Mouse (Mus musculus): ENCODE data around the gene Gfpt2. TPM values are rescaled to one million over a fixed set of nuclear protein-coding genes. Genes with fewer than 3 reads are reported as not detected.
A peak's percentile ranks its signal among the peaks of the same experiment; 100 is the strongest.

Gfpt2 gene
- polyA plus RNA-seq, 1 experiment from 2014 or later: 3.2 TPM

DNA sequence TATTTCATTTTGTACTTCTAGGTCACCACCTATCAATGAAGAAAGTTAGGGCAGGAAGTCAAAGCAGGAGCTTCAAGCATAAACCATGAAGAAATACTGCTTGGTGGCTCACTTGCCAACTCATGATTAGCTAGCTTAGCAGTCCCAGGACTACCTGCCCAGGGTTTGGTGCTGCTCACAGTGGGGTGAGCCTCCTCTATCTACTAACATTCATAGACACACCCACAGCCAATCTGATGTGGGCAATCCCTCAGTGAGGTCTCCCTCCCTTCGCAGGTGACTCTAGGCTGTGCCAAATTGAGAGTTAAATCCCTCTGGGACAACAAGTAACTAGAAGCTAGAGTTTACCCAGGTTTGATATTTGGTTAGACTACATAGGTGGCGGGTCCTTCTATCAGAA lies 28.4 kb downstream of the Gfpt2 start:
- H3K9ac ChIP-seq: no peak overlapping the region
- no peak overlapping the region for H3K4me3 ChIP-seq
- H3K4me1 ChIP-seq: peaks cover 18% of the 10 kb centered on the region
- WGBS (ENCODE audit: insufficient replicate concordance): 61% methylated on average over 2 of the region's 2 CpGs
- H3K27me3 ChIP-seq (replicated peaks): no peaks in the 10 kb centered on the region
- no peaks in the 10 kb centered on the region for H3K9me3 ChIP-seq (replicated peaks)
- ATAC-seq: peak; percentile 75
- H3K27ac ChIP-seq: no peak overlapping the region
- H3K36me3 ChIP-seq: no peaks in the 10 kb centered on the region
- H3K4me2 ChIP-seq: no peak overlapping the region

DNA sequence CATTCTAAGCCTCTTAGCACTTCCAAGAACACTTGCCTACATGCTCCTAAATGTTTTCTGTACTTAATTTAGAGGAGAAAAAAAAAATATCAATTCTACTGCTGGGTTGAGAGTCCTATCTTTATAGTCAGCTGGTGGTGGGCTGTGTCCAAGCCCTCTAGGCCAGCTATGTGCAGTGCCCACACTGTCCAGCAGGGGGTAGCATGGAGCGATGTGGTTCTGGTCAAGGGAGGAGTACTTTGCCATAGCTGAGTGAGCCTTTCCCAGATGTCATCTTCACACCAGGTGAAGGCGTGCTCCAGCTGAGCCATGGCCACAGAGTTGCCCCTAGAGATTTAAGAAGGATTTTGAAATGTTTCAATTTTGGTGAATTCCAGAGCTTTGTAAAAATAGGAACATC lies 30.9 kb downstream of the Gfpt2 start:
- H3K9ac ChIP-seq: no peak overlapping the region
- no peak overlapping the region for H3K4me2 ChIP-seq
- no peaks in the 10 kb centered on the region for H3K36me3 ChIP-seq
- H3K27ac ChIP-seq: no peak overlapping the region
- no peak for ATAC-seq
- H3K9me3 ChIP-seq (replicated peaks): no peaks in the 10 kb centered on the region
- H3K4me1 ChIP-seq: peaks cover 18% of the 10 kb centered on the region
- 22% methylated on average over 2 of the region's 2 CpGs for WGBS (ENCODE audit: insufficient replicate concordance)
- H3K4me3 ChIP-seq: no peak overlapping the region
- H3K27me3 ChIP-seq (replicated peaks): no peaks in the 10 kb centered on the region

DNA sequence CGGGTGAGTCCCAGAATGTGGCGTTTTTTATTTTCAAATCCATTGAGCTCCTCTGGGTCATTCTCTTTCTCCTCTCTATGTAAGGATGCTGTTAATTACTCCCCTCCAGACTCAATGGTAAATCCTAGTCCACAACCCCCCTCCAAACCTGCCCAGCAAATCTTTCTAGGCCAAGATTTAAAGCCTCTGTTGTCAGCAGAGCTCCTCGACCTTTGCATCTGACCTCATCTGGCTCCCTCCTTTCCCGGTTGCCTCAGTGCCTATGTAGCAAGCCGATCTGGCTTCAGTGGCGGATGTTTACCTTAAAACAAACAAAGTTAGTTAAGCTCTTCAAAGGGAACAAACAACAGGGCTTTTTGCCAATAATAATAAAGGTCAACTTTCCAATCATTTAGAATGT lies 33.3 kb downstream of the Gfpt2 start:
- Histone ChIP-seq H3K4me2 (no peak overlapping the region), H3K27me3 (replicated peaks) (no peaks in the 10 kb centered on the region), H3K9me3 (replicated peaks) (no peaks in the 10 kb centered on the region), H3K4me3 (no peak overlapping the region), H3K36me3 (no peaks in the 10 kb centered on the region), H3K27ac (peak overlapping the region; percentile 24; the same call in 1 of the 2 replicates), H3K4me1 (peaks cover 10% of the 10 kb centered on the region), H3K9ac (no peak overlapping the region)
- WGBS (ENCODE audit: insufficient replicate concordance): 65% methylated on average over 6 of the region's 6 CpGs
- ATAC-seq: no peak

DNA sequence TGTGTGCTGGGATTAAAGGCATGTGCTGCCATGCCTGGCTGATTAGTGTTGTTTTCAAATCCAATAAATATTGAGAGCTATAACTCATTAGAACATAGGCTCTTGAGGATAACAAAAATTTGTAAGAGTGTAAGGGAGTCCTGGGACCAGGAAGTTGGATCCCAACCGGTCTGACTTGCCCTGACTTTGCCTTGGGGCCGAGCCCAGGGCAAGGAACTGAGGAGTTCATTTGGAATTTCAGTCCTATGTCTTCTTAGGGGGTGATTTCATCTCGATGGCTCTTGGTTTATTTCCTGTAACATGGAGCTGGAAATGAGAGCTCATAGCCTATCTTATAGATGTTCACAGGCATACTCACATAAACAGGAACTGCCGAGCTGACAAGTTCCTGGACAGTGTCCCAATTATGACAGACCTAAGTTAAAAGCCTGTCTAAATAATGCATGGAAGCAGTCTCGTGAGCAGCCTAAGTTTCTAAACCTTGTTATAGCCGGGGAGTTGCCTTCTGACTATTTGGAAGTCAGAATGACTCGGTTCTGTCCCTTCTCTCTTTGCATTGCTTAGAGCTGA lies 35.3 kb downstream of the Gfpt2 start:
- Histone ChIP-seq H3K4me1 (peaks cover 18% of the 10 kb centered on the region), H3K27me3 (replicated peaks) (no peaks in the 10 kb centered on the region), H3K4me2 (no peak overlapping the region), H3K36me3 (no peaks in the 10 kb centered on the region), H3K9ac (no peak overlapping the region), H3K4me3 (no peak overlapping the region), H3K9me3 (replicated peaks) (no peaks in the 10 kb centered on the region), H3K27ac (peak overlapping the region; percentile 15; the same call in 1 of the 2 replicates)
- ATAC-seq: no peak
- 60% methylated on average over 7 of the region's 7 CpGs for WGBS (ENCODE audit: insufficient replicate concordance)

DNA sequence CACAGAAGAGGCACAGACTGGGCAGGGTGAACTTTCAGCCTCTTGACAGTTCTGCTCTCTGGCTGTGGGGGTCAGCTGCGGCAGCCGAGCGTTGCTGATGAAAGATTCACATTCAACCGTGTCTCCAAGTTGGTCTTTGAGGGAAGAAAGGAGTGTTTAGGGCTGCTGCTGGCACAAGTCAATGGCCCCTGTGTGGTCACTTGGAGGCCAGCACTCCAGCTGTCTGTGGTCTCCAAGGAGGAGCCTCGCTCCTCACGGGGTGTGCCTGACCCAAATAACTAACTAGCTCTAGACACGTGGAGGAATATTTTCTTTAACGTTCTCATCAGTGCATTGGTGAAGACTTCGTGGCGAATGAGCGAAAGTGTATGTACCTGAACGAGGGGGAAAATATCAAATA lies 38.0 kb downstream of the Gfpt2 start:
- H3K4me1 ChIP-seq: peaks cover 13% of the 10 kb centered on the region
- no peaks in the 10 kb centered on the region for H3K36me3 ChIP-seq
- H3K4me3 ChIP-seq: no peak overlapping the region
- no peaks in the 10 kb centered on the region for H3K27me3 ChIP-seq (replicated peaks)
- no peak for ATAC-seq
- no peaks in the 10 kb centered on the region for H3K9me3 ChIP-seq (replicated peaks)
- H3K27ac ChIP-seq: no peak overlapping the region
- no peak overlapping the region for H3K9ac ChIP-seq
- 78% methylated on average over 12 of the region's 12 CpGs for WGBS (ENCODE audit: insufficient replicate concordance)
- no peak overlapping the region for H3K4me2 ChIP-seq

DNA sequence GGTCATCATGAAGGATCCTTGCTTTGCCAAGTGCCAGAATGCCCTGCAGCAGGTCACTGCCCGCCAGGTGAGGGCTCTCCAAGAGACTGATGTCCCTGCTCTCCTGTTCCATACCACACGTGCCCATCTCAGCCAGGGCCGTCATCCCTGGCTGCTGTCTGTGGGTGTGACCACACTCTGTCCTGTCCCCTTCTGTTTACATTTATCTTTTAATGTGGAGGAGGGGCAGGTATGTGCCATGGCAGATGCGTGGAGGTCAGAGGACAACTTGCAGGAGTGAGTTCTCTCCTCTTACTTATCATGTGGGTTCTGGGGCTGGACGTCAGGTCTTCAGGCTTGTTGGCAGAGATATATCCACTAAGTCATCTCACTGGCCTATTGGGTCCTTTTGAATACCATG lies 39.0 kb downstream of the Gfpt2 start:
- no peak overlapping the region for H3K9ac ChIP-seq
- peaks cover 13% of the 10 kb centered on the region for H3K4me1 ChIP-seq
- no peaks in the 10 kb centered on the region for H3K36me3 ChIP-seq
- H3K27ac ChIP-seq: no peak overlapping the region
- no peaks in the 10 kb centered on the region for H3K27me3 ChIP-seq (replicated peaks)
- WGBS (ENCODE audit: insufficient replicate concordance): 58% methylated on average over 5 of the region's 5 CpGs
- no peak for ATAC-seq
- H3K9me3 ChIP-seq (replicated peaks): no peaks in the 10 kb centered on the region
- H3K4me2 ChIP-seq: no peak overlapping the region
- no peak overlapping the region for H3K4me3 ChIP-seq

DNA sequence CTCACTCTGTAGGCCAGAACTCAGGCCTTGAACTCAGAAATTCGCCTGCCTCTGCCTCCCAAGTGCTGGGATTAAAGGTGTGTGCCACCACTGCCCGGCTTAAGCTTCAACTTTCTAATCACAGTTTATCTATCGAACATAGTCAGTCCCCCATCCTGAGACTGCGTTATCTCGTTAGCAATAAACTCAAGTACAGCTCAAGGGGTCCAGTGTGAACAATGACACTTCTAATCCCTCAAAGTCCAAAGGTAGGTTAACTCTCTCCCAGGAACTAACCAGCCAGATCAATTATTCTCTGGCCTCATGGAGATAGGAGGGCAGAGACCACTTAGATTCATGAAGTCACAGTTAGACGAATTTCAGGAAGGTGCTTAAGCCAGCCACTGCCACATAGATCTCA lies 40.3 kb downstream of the Gfpt2 start:
- Histone ChIP-seq H3K4me1 (peaks cover 13% of the 10 kb centered on the region), H3K27ac (no peak overlapping the region), H3K4me3 (no peak overlapping the region), H3K27me3 (replicated peaks) (no peaks in the 10 kb centered on the region), H3K36me3 (no peaks in the 10 kb centered on the region), H3K4me2 (no peak overlapping the region), H3K9ac (no peak overlapping the region), H3K9me3 (replicated peaks) (no peaks in the 10 kb centered on the region)
- no peak for ATAC-seq
- WGBS (ENCODE audit: insufficient replicate concordance): 65% methylated on average over 6 of the region's 6 CpGs

DNA sequence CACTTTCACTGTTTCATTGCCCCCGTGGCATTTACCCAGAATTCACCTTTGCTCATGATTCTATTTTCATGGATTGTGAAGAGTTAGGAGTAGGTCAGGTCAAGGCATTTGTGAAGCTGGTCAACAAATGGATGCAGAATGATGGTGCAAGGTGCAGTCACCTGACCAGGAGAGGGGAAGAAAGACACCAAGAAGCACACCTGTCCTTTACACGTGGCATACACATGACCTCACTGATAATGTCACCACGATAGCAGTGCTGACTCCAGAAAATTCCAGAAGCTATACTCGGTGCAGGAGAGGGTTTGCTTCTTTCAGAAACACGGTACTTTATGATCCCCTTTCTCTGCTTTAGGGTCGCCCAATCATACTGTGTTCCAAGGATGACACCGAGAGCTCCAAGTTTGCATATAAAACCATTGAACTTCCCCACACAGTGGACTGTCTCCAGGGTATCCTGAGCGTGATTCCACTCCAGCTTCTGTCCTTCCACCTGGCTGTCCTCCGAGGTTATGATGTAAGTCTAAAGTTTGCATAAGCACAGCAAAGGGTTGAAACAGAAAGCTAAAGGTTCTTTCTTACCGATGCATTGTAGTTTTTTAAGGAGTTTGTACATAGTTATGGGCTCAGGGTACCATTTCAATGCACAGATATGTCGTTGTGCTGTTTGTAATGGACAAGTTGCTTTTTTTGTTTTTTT lies 41.4 kb downstream of the Gfpt2 start:
- H3K27me3 ChIP-seq (replicated peaks): no peaks in the 10 kb centered on the region
- no peak overlapping the region for H3K4me2 ChIP-seq
- H3K9ac ChIP-seq: no peak overlapping the region
- H3K36me3 ChIP-seq: no peaks in the 10 kb centered on the region
- WGBS (ENCODE audit: insufficient replicate concordance): 78% methylated on average over 11 of the region's 11 CpGs
- no peaks in the 10 kb centered on the region for H3K9me3 ChIP-seq (replicated peaks)
- no peak overlapping the region for H3K27ac ChIP-seq
- H3K4me3 ChIP-seq: no peak overlapping the region
- H3K4me1 ChIP-seq: peaks cover 16% of the 10 kb centered on the region
- no peak for ATAC-seq

DNA sequence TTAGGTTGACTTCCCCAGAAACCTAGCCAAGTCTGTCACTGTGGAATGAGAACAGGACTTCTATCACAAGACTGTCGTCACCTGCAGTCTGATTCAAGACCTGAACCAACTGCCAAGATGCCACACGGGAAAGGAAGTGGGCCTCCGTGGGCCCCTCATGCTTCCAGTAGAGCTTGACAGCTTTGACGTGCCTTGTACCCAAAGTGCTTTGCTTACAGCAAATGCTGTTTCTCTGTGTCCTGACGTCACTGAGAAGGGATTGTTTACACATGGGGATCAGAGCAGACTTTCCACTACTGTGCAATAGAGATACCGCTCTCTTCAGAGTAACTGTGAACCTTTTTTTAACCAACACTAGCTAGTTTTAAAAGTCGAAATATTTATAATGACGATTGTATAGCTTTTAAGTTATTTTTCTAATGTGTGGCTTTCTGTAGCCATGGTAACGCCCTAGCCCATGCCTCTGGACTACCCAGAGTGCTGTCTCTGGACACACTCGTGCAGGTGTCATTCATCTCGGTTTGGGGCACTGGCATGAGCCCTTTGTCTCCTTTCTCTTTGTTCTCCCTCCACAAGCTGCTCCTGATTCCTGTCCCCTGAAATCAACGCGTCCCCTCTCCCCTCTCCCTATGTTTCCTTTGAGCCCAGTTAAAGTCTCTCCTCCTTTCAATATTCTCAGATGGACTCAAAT lies 43.9 kb downstream of the Gfpt2 start:
- Histone ChIP-seq H3K36me3 (no peaks in the 10 kb centered on the region), H3K4me1 (peaks cover 24% of the 10 kb centered on the region), H3K27ac (no peak overlapping the region), H3K4me3 (no peak overlapping the region), H3K9ac (no peak overlapping the region), H3K4me2 (no peak overlapping the region), H3K27me3 (replicated peaks) (no peaks in the 10 kb centered on the region), H3K9me3 (replicated peaks) (no peaks in the 10 kb centered on the region)
- ATAC-seq: no peak
- WGBS (ENCODE audit: insufficient replicate concordance): 51% methylated on average over 13 of the region's 13 CpGs

DNA sequence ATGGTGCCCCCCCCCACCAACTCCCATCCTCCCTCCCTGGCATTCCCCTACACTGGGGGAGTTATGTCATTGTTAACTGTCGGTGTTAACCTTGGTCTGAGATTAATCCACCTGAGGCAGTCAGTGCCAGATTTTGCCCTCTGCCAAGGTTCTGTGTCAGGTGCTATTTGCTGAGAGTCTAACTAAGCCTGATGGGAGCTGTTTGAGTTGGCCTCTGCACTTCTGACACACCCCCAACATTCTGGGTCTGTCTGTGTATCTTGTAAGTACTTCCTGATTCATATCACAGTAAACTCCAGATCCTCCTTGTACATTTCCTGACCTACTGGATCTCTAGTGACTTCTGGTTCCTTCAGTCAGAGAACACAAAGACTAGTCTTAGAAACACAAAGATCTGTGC lies 46.7 kb downstream of the Gfpt2 start:
- WGBS (ENCODE audit: insufficient replicate concordance): 39% methylated on average over 1 of the region's 1 CpGs
- no peak for ATAC-seq
- Histone ChIP-seq H3K27me3 (replicated peaks) (no peaks in the 10 kb centered on the region), H3K9ac (no peak overlapping the region), H3K9me3 (replicated peaks) (no peaks in the 10 kb centered on the region), H3K36me3 (no peaks in the 10 kb centered on the region), H3K4me3 (no peak overlapping the region), H3K4me2 (no peak overlapping the region), H3K27ac (no peak overlapping the region), H3K4me1 (peaks cover 32% of the 10 kb centered on the region)

DNA sequence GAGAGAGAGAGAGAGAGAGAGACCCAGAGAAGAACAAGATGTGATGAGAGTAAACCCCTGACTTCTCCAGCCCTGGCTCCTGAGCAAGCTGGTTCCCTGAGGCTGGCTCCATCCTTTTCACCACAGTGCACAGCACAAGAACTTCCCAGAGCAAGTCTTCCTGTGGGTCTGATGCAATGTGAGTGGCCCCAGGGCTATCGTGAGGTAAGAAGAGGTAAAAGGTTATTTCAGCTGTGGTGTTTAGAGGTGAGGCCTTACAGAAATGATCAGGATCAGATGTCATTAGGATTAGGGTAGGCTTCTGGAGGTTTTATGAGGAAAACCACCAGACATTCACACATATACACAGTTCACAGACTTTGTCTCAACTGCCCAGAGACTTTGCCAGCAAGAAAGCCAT lies 47.9 kb downstream of the Gfpt2 start:
- Histone ChIP-seq H3K4me2 (no peak overlapping the region), H3K27me3 (replicated peaks) (no peaks in the 10 kb centered on the region), H3K9me3 (replicated peaks) (no peaks in the 10 kb centered on the region), H3K4me1 (peaks cover 39% of the 10 kb centered on the region), H3K4me3 (no peak overlapping the region), H3K36me3 (no peaks in the 10 kb centered on the region), H3K9ac (no peak overlapping the region), H3K27ac (no peak overlapping the region)
- ATAC-seq: no peak
- 48% methylated on average over 1 of the region's 1 CpGs for WGBS (ENCODE audit: insufficient replicate concordance)

DNA sequence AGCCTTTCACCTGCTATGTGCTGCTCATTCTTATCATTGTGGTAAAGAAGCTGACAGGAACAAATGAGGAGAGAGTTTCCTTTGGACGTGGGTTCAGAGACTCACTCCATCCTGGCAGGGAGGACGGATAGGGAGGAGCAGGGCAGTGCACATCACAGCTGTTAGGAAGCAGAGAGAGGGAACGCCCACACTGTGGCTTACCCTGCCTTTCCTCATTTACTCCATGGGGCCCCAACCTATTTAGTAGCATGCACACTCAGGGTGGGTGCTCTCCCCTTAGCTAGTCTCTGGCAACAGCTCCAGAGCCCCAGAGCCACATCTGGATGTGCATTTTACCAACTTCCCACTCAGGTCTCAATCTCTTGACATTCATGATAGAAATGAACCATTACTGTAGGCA lies 48.7 kb downstream of the Gfpt2 start:
- no peaks in the 10 kb centered on the region for H3K36me3 ChIP-seq

More for the DNA sequence above, 48.7 kb downstream of the Gfpt2 start:
- peaks cover 47% of the 10 kb centered on the region for H3K4me1 ChIP-seq
- H3K27me3 ChIP-seq (replicated peaks): no peaks in the 10 kb centered on the region
- no peak for ATAC-seq
- H3K4me3 ChIP-seq: no peak overlapping the region
- no peak overlapping the region for H3K4me2 ChIP-seq
- 8% methylated on average over 3 of the region's 3 CpGs for WGBS (ENCODE audit: insufficient replicate concordance)
- no peak overlapping the region for H3K27ac ChIP-seq
- no peaks in the 10 kb centered on the region for H3K9me3 ChIP-seq (replicated peaks)
- no peak overlapping the region for H3K9ac ChIP-seq

Data from liver, embryonic 12.5 days (tissue).